Mouse (Mus musculus): ENCODE results near the gene Olfr895.

Olfr895 gene

DNA sequence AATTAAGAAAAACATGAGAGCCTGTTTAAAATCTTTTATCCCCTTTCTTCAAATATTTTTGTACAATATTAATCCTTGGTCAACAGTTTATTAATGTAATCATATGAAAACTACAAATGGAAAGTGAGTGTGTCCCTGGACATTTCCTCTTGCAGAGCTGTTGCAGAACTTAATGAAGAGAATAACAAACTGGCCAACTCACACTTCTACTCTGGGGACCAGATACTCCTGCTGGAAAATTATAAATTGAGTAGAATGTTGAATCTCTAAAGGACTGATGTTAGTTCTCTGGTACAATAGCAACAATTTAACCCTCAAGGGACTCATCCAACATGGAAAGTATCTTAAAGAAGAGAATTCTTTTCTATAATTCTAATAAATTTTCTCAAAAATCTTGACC, at the start of gene Olfr895:
TSS of gene Olfr895 (plus strand) at position 301 of the 400 bp plus-strand sequence.
- no peak for DNase-seq

DNA sequence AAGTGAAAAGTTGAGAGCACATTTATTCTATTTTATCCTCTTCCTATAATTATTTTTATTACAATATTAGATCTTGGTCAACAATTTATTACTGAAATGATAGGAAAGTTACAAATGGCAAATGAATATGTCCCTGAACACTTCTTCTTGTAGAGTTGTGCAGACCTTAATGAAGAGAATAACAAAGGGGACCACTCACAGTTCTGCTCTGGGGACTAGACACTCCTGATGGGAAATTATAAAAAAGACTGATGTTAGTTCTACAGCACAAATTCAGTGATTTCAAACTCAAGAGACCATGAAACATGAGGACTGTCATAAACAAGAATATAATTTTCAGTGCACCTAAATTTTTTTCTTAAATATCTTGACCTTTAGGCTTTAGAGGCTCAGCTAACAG, 15.2 kb upstream of the Olfr895 start, which contains the start of gene Olfr143:
TSS of gene Olfr143 (plus strand) at position 301 of the 400 bp plus-strand sequence.
- no peak for DNase-seq

DNA sequence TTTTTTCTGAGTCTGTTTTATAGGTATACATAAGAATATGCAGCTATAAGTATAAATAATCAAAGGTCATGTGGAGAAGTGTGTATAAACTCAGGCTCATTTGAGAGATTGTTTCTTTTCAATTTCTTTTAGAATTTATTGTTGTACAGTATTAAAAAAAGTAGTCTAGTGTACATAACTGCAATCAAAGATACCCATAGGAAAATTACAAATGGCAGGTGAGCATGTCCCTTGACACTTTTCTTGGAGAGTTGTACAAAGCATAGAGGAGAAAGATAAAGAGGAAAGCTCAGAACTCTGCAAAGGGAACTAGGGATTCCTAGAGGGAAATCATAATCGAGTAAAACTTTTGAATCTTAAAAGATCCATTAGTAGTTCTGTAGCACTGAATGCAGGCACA, 23.2 kb downstream of the Olfr895 start, which contains the start of gene Olfr896-ps1:
TSS of gene Olfr896-ps1 (plus strand) at position 301 of the 400 bp plus-strand sequence.
- DNase-seq = no peak

Data from spleen, adult 18-20 months (tissue).